Mouse (Mus musculus): ENCODE measurements at regions not wholly inside any gene's neighbourhood (a gene's known extent, or its start where the extent isn't known, plus 50 kb on each side); places are given as distances from the start of the nearest gene placed in this dataset.
"Not testable (repeated sequence)": the region's sequence is repeated elsewhere in the genome, so short reads cannot be mapped to it uniquely, and the experiment has no call there.

DNA sequence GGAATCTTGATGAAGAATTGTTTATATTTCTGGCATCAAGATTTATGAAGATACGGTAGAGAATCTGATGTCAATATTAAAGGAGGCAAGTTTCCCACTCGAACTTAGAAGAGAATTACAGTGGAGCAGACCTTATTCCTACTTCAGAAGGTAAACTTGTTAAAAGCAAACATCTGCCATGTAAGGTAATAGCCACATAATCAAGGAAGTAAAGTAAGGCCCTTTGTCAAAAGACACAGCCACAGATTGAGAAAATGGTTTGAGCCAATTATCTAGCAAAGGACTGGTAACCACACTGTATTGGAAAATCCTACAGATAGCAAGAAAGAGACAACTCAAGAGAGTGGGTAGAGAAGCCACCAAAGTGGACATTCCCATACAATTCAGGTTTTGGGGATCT lies 111.4 kb upstream of the Gm5148 start:
- DNase-seq (ENCODE audit: low read depth, low spot score) = no peak

- DNase-seq (ENCODE audit: low read depth, low spot score) = no peak
Measured at GRCm38 (mm10) chr3:37835135-37835534, 110.8 kb upstream of the Gm5148 start.

DNA sequence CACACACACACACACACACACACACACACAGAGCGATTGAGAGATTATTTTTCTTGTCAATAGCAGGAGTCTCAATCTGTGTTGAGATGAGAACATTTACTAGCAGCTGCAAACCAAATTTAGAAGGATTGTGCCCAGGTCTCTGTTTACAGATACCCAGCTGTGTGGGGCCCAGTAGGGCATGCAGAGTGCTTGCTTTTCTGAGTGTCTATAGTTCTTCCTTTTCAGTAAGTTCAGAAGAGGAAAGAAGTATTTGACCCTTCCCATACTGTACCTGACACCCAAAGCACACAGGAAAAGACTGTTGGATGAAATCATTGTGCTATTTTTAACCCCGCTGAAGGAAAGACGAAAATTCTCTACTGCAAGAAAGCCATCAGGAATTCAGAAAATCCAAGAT lies 110.3 kb upstream of the Gm5148 start:
- no peak for DNase-seq (ENCODE audit: low read depth, low spot score)

DNA sequence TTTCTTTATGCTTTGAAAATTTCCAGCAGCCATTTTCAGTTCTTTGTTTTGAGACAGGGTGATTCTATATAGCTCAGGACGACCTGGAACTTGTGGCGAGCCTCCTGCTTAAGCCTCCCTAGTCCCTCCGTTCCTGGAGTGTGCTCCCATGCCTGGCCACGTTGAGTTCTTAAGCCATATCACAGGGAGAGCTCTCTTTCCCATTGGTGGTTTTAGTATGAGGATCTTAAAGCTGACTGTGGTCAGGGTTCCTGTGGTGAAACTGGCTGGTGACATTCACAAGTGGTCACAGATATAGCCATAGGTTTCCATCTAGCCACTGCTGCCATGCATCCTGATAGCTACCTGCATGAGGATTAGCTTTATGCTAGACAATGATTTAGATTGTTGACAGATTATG lies 109.1 kb upstream of the Gm5148 start:
- no peak for DNase-seq (ENCODE audit: low read depth, low spot score)

GRCm38 (mm10) chr3:37827546-37827945 lies 103.3 kb upstream of the Gm5148 start:
- DNase-seq (ENCODE audit: low read depth, low spot score) = no peak

DNA sequence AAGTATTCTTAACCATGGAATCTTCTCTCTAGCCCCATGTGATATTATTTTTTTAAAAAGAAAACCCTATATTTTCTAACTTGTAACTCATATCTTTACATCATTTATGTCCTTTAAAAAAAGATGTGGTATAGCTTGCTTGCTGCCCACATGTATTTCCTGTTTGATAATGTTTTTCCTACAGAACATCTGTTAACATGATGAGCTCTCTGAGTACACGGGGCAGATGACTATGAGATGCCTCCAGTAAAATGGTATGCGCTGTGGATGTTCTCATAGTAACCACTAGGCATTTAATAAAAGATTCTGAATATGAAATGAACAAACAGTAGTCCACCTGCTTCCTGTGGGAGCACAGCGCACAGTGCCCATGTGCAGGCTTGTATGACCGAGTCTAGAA lies 101.3 kb upstream of the Gm5148 start:
- DNase-seq (ENCODE audit: low read depth, low spot score) = no peak

DNA sequence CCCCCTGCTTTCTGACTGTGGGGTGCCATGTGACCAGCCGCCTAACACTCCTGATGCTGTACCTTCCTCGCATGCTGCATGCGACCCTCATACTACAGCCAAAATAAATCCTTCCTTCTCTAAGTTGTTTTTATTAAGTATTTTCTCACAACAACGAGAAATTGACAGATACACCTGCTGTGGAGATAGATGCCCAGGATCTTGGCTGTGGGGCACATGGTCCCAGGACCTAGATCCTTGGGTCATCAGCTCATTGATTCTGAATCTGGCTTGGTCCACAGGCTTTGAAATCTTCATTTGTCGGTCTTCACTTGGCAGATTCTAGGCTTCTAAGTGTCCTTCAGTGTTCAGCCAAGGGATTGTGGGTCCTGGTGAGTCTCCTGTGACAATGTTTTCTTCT lies 100.4 kb upstream of the Gm5148 start:
- DNase-seq (ENCODE audit: low read depth, low spot score) = no peak

- DNase-seq (ENCODE audit: low read depth, low spot score) = no peak
Measured at GRCm38 (mm10) chr3:37819503-37819902, 95.2 kb upstream of the Gm5148 start.

DNA sequence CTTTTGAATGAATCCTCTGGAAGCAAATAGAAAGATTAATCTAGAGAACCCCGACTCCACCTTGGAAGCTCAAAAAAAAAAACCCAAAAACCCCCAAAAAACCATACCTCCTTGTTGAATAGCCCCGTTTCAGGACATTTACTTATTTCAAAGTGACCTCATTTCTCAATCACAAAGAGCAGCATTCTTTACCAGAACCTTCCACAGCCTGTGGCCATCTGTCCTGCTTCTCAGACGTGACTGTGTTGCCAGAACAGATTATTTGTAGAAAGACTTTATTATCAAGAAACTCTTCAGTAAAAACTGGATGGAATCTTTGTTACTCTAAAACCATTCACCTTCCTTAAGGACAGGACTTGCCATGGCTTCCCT lies 93.1 kb upstream of the Gm5148 start:
- no peak for DNase-seq (ENCODE audit: low read depth, low spot score)

- no peak for DNase-seq (ENCODE audit: low read depth, low spot score)
Measured at GRCm38 (mm10) chr3:37816781-37817433, 92.6 kb upstream of the Gm5148 start.

DNA sequence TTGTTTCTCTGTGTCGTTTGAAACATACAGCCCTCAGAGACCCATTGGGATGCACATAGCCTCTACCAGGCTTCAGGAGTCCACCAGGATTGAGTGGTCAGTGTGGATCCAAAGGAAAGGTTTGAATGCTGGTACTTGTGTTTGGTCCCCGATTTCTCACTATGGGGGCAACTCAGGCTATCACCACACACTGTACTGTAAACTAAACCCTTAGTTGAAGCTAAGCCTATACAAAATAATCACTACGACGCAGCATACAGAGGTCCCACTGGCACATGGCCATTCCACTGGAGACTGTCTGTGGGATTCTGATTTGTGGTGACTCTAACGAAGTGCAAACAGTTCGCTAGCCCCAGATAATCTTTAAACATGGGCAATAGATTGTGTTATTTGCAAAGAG lies 91.5 kb upstream of the Gm5148 start:
- DNase-seq (ENCODE audit: low read depth, low spot score) = no peak

GRCm38 (mm10) chr3:37812936-37813335 lies 88.6 kb upstream of the Gm5148 start:
- no peak for DNase-seq (ENCODE audit: low read depth, low spot score)

- no peak for DNase-seq (ENCODE audit: low read depth, low spot score)
Measured at GRCm38 (mm10) chr3:37811429-37811828, 87.1 kb upstream of the Gm5148 start.

DNA sequence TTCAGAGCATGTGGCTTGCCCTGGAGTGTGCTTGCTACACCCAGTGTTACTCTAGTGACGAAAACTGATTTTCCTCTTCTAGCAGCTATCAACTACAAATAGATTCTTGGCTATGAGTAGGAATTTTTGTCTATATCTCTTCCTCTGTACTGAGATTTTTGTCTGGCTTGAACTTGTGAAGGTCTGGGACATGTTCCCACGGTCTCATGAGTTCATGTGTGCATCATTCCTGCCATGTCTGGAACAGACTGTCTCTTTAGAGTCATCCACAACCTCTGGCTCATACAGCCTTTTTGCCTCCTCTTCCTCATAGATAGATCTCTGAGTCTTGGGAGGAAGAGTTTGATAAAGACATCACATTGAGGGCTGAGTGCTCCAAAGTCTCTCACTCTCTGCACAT lies 86.5 kb upstream of the Gm5148 start:
- no peak for DNase-seq (ENCODE audit: low read depth, low spot score)

DNA sequence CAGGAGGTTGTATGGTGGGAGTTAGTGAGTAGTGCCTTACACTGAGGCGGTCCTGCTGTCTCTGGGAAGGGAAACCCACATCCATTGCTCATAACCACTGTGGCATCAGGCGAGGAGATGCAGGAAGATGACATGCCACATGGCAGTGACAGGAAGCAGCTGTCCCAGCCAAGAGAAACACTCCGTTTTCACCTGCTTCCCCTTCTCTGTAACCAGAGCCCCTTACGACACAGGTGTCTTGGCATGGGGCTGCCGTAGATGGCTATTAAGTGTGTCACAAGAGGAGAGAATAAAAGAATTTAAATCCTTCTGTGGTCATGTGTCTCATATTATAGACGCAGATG lies 81.5 kb upstream of the Gm5148 start:
- DNase-seq (ENCODE audit: low read depth, low spot score) = no peak

GRCm38 (mm10) chr3:37804941-37805804 lies 80.9 kb upstream of the Gm5148 start:
- DNase-seq (ENCODE audit: low read depth, low spot score) = no peak

- DNase-seq (ENCODE audit: low read depth, low spot score) = no peak
Measured at GRCm38 (mm10) chr3:37804261-37804660, 80.0 kb upstream of the Gm5148 start.

GRCm38 (mm10) chr3:37803781-37804180 lies 79.5 kb upstream of the Gm5148 start:
- DNase-seq (ENCODE audit: low read depth, low spot score) = not testable (repeated sequence)

DNA sequence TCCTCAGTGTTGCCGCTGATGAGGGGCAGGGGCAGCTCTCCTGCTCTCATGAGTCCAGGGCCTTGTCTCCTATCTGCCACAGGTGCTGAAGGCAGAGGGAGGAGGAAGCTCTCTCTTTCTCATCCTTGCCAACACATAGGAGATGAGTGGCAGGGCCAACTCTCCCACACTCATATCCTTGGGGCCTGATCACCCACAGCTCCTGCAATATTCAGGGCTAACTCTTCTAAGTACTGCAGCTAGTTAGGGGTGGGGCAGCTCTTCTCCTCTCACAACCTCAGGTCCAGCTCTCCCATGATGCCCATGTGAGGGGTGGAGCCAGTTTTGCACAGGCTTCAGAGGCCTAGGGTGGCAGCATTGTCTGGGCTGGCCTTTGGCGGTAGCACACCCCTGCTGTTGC lies 77.3 kb upstream of the Gm5148 start:
- no peak for DNase-seq (ENCODE audit: low read depth, low spot score)

- DNase-seq (ENCODE audit: low read depth, low spot score) = peak; percentile 14
Measured at GRCm38 (mm10) chr3:37799809-37800208, 75.5 kb upstream of the Gm5148 start.

DNA sequence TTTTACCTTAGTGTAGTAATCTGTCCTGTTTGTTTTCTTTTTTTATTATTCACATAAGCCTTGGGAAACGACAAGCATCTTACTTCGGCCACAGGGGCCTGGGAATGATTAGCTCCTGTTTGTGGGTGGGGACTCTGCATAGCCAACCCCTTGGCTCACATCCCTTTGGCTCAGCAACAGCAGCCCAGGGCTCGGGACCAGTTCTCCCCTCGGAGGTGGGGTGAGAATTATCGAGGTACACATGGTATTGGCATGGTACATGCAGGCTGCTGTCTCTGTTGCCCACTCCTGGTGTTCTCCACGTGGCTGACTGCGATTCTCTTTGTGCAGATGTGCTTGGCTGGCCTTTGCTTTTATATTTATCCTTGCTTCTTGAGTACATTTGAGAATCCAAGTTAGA lies 65.4 kb upstream of the Gm5148 start:
- no peak for DNase-seq (ENCODE audit: low read depth, low spot score)

DNA sequence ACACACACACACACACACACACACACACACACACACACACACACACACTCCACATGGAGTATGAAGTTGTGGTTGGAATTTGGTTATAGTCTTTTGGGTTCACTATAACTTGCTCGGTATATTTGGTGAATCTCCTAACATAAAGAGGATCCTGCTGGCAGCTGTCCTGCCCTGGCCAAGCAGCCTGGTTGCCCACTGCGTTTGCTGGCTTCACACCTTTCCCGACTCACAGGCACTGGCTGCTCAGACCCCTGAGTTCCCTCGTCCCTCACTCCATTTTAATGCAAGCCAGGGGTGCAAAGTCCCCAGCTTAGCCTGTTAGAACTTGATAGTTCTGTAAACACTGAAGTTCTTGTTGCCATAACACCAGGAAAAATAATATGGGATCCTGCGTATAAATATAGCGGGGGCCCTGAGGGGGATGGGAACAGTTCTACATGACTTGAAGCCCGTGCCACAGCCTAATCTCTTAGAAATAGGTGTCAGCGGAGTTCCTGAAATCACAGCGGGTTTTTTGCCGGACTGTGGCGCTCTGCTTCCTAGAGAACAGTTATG lies 64.9 kb upstream of the Gm5148 start:
- no peak for DNase-seq (ENCODE audit: low read depth, low spot score)

DNA sequence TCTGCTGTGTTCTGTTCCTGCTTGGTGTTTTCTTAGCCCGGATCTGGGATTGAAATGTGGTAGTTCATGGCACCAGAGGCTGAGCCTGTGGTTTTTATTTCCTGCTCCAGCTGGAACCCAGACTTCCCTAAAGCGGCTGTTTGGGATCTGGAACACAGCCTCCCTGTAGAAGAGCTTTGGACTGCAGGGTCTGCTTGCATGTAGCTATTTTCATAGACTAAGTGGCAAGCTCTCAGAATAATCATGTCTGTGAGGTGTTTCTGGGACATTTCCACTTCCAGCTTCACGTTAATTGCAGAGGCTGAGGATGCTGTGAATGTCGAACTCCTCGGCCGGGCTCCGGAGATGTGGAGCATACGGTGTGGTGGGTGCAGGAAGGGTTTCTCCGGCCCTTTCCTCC lies 64.1 kb upstream of the Gm5148 start:
- DNase-seq (ENCODE audit: low read depth, low spot score) = no peak
